Mouse (Mus musculus) heart, embryonic 14.5 days (tissue): ENCODE data around the gene Hes7. TPM values are rescaled to one million over a fixed set of nuclear protein-coding genes. Genes with fewer than 3 reads are reported as not detected.
A peak's percentile ranks its signal among the peaks of the same experiment; 100 is the strongest.

Source experiments
- ATAC-seq: fragments of 200-750 bp; cut with Nextera tagmentation; 2 replicates; pipeline ENCODE4 v1.8.0; 2017; ENCODE audit warnings: low read depth, moderate TSS enrichment; ENCODE audit not compliant: insufficient number of reproducible peaks, insufficient read depth, low FRiP score
- H3K27ac ChIP-seq, 2 experiments: fragments of 200-500 bp in 1 of 2; fragments of 300-500 bp in 1 of 2; sonication (generic) in 1 of 2; replicated peaks in 1 of 2; 2 replicates each; pipeline ENCODE4 v1.5.1; 2012 to 2014; ENCODE audit warnings: low read depth in 2 of 2, low read length in 2 of 2, control low read depth in 1 of 2, mild to moderate bottlenecking in 1 of 2, mixed read lengths in 1 of 2; ENCODE audit not compliant: control insufficient read depth in 1 of 2, insufficient read depth in 1 of 2
- H3K27me3 ChIP-seq: fragments of 300-500 bp; sonication (generic); 2 replicates; pipeline ENCODE4 v1.6.1; 2014; ENCODE audit warnings: mild to moderate bottlenecking, low read length, control low read depth; ENCODE audit not compliant: control insufficient read depth, insufficient read depth
- H3K36me3 ChIP-seq: fragments of 300-500 bp; sonication (generic); 2 replicates; pipeline ENCODE4 v1.6.1; 2014; ENCODE audit warnings: mild to moderate bottlenecking, control low read depth, low read length, mixed read lengths; ENCODE audit not compliant: control insufficient read depth, insufficient read depth
- H3K4me1 ChIP-seq, 2 experiments: fragments of 200-500 bp in 1 of 2; fragments of 300-500 bp in 1 of 2; sonication (generic) in 1 of 2; 2 replicates each; pipeline ENCODE4 v1.6.1; 2012 to 2014; ENCODE audit warnings: low read length in 2 of 2, control low read depth in 1 of 2, mixed read lengths in 1 of 2; ENCODE audit not compliant: control insufficient read depth in 2 of 2, insufficient read depth in 2 of 2
- H3K4me2 ChIP-seq: fragments of 300-500 bp; sonication (generic); 2 replicates; pipeline ENCODE4 v1.6.1; 2014; ENCODE audit warnings: mild to moderate bottlenecking, low read length
- H3K4me3 ChIP-seq, 2 experiments: fragments of 200-500 bp in 1 of 2; fragments of 300-500 bp in 1 of 2; sonication (generic) in 1 of 2; 2 replicates each; pipeline ENCODE4 v1.5.1; 2012 to 2014; ENCODE audit warnings: low read length in 2 of 2, mild to moderate bottlenecking in 2 of 2, control low read depth in 1 of 2, low read depth in 1 of 2, moderate library complexity in 1 of 2; ENCODE audit not compliant: control insufficient read depth in 1 of 2, insufficient read depth in 1 of 2
- H3K9ac ChIP-seq: fragments of 300-500 bp; sonication (generic); 2 replicates; pipeline ENCODE4 v1.6.1; 2014; ENCODE audit warnings: mild to moderate bottlenecking, low read length
- H3K9me3 ChIP-seq: fragments of 300-500 bp; sonication (generic); 2 replicates; pipeline ENCODE4 v1.6.1; 2016; ENCODE audit warnings: low read length, control low read depth; ENCODE audit not compliant: control insufficient read depth
- WGBS: fragments of 180-500 bp; shearing (Covaris S2); extraction: QIAGEN DNeasy Blood & Tissue Kit; methylation state at CpG from one replicate; pipeline ENCODE4 v1.1.7; 2014; 5-methylcytosine and 5-hydroxymethylcytosine counted together
- polyA plus RNA-seq: library from polyadenylated mRNA; unstranded; fragments of >200 nt; fragmentation: Nextera tagmentation; extraction: Ambion mirVana; gene quantifications from 2 replicates; pipeline ENCODE4 v1.2.1, GENCODE M21; 2014

The Hes7 gene
- polyA plus RNA-seq, 1 experiment from 2014 or later: 0.43 TPM

DNA sequence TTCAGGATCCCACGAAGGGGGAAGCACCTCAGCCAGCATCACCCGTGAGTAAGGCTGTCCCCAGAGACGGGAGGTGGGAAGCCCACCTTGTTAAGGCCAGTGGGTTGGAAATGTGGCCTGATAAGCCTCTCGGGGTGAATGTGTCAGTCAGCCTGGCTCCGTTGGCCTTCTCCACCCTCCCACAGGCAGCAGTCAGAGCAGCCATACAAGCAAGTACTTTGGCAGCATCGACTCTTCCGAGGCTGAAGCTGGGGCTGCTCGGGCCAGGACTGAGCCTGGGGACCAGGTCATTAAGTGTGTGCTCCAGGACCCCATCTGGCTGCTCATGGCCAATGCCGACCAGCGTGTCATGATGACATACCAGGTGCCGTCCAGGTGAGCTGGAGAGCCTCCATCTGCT is 12.5 kb upstream of the Hes7 start:
- Histone ChIP-seq H3K9ac (no peak overlapping the region), H3K27me3 (no peaks in the 10 kb centered on the region), H3K4me3 (no peak overlapping the region), H3K9me3 (no peaks in the 10 kb centered on the region), H3K4me1 (peaks cover 5 to 16% of the 10 kb centered on the region in 2 experiments), H3K27ac (no peak overlapping the region), H3K36me3 (peaks cover 72% of the 10 kb centered on the region), H3K4me2 (no peak overlapping the region)
- 81% methylated on average over 11 of the region's 11 CpGs for WGBS
- ATAC-seq: no peak

GRCm38 (mm10) chr11:69108223-69108622 is 12.0 kb upstream of the Hes7 start:
- Histone ChIP-seq H3K9me3 (no peaks in the 10 kb centered on the region), H3K4me2 (no peak overlapping the region), H3K9ac (no peak overlapping the region), H3K36me3 (peaks cover 67% of the 10 kb centered on the region), H3K4me3 (no peak overlapping the region), H3K27me3 (no peaks in the 10 kb centered on the region), H3K4me1 (peaks cover 5 to 16% of the 10 kb centered on the region in 2 experiments), H3K27ac (no peak overlapping the region)
- 90% methylated on average over 9 of the region's 9 CpGs for WGBS
- ATAC-seq: no peak

DNA sequence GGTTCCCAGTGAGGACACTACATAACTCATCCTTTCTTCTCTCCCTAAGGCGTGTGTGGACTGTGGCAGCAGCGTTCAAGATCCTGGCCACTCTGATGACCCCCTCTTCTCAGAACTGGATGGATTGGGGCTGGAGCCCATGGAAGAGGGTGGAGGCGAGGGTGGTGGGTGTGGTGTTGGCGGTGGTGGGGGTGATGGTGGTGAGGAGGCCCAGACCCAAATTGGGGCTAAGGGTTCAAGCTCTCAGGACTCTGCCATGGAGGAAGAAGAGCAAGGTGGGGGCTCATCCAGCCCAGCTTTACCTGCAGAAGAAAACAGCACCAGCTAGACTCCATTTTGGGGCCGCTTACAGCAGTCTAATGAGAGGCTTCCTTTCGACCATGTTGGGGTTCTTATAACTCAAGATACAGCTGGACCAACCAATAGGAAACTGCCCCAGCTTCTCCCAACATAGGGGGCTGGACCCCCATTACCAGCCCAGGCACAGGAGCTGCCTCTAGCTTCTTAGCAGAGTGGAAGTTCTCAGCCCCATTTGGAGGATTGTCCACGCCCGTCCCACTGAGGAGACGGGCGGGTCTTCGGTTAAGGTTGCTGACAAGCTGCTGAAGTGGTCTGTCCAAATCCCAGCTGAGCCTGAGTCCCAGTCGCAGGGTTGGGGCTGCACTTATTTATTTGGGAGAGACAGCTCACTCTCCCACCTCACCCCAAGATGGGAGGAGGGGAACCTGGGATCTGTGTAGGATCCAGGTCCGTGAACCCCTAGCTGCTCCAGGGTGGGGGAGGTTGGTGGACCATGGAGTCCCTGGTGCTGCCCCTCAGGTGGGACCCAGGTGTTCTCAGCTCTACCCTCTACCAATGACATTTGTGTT is 10.9 kb upstream of the Hes7 start:
- WGBS: 70% methylated on average over 13 of the region's 13 CpGs
- Histone ChIP-seq H3K36me3 (peaks cover 56% of the 10 kb centered on the region), H3K4me1 (peaks cover 5 to 16% of the 10 kb centered on the region in 2 experiments), H3K4me2 (no peak overlapping the region), H3K4me3 (no peak overlapping the region), H3K9ac (no peak overlapping the region), H3K27me3 (no peaks in the 10 kb centered on the region), H3K9me3 (no peaks in the 10 kb centered on the region), H3K27ac (no peak overlapping the region)
- no peak for ATAC-seq

- peaks cover 44% of the 10 kb centered on the region for H3K36me3 ChIP-seq
- no peaks in the 10 kb centered on the region for H3K9me3 ChIP-seq
- peak overlapping the region; percentile 76 to 78 for H3K27ac ChIP-seq
- ATAC-seq: no peak
- peak overlapping the region; percentile 49 to 55 for H3K4me3 ChIP-seq
- H3K4me2 ChIP-seq: peak overlapping the region; percentile 70
- WGBS: 2% methylated on average over 30 of the region's 30 CpGs
- peaks cover 5 to 16% of the 10 kb centered on the region in 2 experiments for H3K4me1 ChIP-seq
- peak overlapping the region; percentile 77 for H3K9ac ChIP-seq
- H3K27me3 ChIP-seq: no peaks in the 10 kb centered on the region
Observed at GRCm38 (mm10) chr11:69110319-69111046, 9.7 kb upstream of the Hes7 start.

DNA sequence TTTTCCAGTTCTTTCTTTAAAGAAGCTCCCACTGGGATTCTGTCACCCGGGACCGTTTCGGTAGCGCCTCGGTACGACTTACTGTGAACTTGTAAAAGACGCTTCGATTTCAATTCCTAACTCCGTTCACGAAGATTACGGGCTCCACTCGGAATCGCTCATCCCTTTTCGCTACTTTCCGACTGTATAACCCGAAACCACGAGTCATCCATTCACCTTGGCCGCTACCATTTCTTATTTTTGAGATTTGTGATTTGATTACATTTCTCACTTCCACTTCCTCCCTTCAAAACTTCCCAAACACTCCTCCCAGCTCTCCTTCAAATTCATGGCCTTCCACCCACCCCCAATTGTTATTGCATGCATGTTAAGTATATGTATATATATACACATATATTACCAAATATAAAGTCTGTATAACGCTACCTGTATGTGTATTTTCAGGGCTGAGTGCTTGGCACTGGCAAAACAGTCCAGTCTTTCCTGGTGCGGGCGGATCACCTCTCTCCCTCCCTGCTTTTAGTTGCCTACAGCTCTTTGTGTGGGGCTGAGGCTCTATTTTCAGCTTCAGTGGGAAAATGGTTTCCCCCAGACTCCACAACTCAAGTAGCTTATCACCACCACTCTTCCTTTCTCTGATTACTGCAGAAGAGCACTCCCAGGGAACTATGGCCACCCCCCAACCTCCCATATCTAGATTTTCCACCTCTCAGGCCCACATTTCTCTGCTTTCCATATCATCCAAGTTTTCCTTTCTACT is 9.0 kb upstream of the Hes7 start:
- Histone ChIP-seq H3K36me3 (peaks cover 37% of the 10 kb centered on the region), H3K4me2 (peak overlapping the region; percentile 70), H3K9ac (peak overlapping the region; percentile 77), H3K27ac (peak overlapping the region; percentile 76 to 78), H3K4me1 (peaks cover 5 to 16% of the 10 kb centered on the region in 2 experiments), H3K9me3 (no peaks in the 10 kb centered on the region), H3K4me3 (peak overlapping the region; percentile 49 to 55), H3K27me3 (no peaks in the 10 kb centered on the region)
- 3% methylated on average over 21 of the region's 21 CpGs for WGBS
- no peak for ATAC-seq

DNA sequence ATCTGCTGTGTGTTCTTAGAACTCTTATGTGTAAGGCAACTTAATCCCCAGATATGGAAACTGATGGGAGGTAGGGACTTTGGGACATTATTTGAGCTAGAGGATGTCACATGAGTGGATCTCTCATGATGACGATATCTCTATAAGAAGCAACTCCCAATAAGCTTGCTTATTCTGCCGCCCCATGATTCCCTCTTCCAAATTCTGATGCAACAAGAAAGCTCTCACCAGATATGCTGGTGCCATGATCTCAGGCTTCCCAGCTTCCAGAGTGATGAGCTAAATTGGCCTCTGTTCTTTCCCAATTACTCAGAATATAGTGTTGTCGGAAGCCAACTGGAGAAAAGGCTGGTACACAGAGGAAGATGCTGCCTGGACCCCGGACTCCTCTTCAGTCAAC is 8.3 kb upstream of the Hes7 start:
- WGBS: 42% methylated on average over 4 of the region's 4 CpGs
- no peak for ATAC-seq
- Histone ChIP-seq H3K27me3 (no peaks in the 10 kb centered on the region), H3K9me3 (no peaks in the 10 kb centered on the region), H3K27ac (peak overlapping the region in 1 of 2 experiments; percentile 78; a peak in 2 of 4 replicates), H3K9ac (no peak overlapping the region), H3K4me3 (no peak overlapping the region), H3K4me2 (peak overlapping the region; percentile 70), H3K36me3 (peaks cover 30% of the 10 kb centered on the region), H3K4me1 (peaks cover 5 to 17% of the 10 kb centered on the region in 2 experiments)

- H3K27me3 ChIP-seq: no peaks in the 10 kb centered on the region
- H3K27ac ChIP-seq: no peak overlapping the region
- H3K4me2 ChIP-seq: no peak overlapping the region
- peaks cover 9 to 26% of the 10 kb centered on the region in 2 experiments for H3K4me1 ChIP-seq
- WGBS: 55% methylated on average over 3 of the region's 3 CpGs
- H3K4me3 ChIP-seq: no peak overlapping the region
- H3K9ac ChIP-seq: no peak overlapping the region
- ATAC-seq: no peak
- peaks cover 9% of the 10 kb centered on the region for H3K36me3 ChIP-seq
- no peaks in the 10 kb centered on the region for H3K9me3 ChIP-seq
Observed at GRCm38 (mm10) chr11:69114018-69114417, 6.2 kb upstream of the Hes7 start.
